Mouse (Mus musculus) ES-Bruce4 (cell line): ENCODE results near the gene Tas1r1.

Experiments
- CTCF ChIP-seq: IDR thresholded peaks from one replicate; pipeline ENCODE4 v1.8.1; 2011; ENCODE audit warnings: low read depth, low read length
- EP300 ChIP-seq: IDR thresholded peaks from 2 replicates; pipeline ENCODE4 v1.6.1; 2011; ENCODE audit warnings: low read depth, low read length; ENCODE audit not compliant: insufficient read depth
- POLR2A ChIP-seq: IDR thresholded peaks from one replicate; pipeline ENCODE4 v1.8.1; 2011; ENCODE audit warnings: low read length; ENCODE audit not compliant: insufficient read depth

- TF ChIP-seq CTCF, result no peak
- TF ChIP-seq POLR2A, result no peak
- TF ChIP-seq EP300, result no peak
Measured at GRCm38 (mm10) chr4:152038225-152038984, at the start of gene Tas1r1.
